Mouse (Mus musculus) cerebellum, adult 18-20 months (tissue): ENCODE measurements around the gene Clec16a.

ENCODE experiments used
- DNase-seq, 2 experiments: peaks; one replicate each; pipeline ENCODE4 v3.0.0; 2021

The Clec16a gene

GRCm38 (mm10) chr16:10536323-10536722 is 8.8 kb upstream of the Clec16a start:
- DNase-seq: no peak

GRCm38 (mm10) chr16:10536961-10537360 is 8.2 kb upstream of the Clec16a start:
- no peak for DNase-seq

DNA sequence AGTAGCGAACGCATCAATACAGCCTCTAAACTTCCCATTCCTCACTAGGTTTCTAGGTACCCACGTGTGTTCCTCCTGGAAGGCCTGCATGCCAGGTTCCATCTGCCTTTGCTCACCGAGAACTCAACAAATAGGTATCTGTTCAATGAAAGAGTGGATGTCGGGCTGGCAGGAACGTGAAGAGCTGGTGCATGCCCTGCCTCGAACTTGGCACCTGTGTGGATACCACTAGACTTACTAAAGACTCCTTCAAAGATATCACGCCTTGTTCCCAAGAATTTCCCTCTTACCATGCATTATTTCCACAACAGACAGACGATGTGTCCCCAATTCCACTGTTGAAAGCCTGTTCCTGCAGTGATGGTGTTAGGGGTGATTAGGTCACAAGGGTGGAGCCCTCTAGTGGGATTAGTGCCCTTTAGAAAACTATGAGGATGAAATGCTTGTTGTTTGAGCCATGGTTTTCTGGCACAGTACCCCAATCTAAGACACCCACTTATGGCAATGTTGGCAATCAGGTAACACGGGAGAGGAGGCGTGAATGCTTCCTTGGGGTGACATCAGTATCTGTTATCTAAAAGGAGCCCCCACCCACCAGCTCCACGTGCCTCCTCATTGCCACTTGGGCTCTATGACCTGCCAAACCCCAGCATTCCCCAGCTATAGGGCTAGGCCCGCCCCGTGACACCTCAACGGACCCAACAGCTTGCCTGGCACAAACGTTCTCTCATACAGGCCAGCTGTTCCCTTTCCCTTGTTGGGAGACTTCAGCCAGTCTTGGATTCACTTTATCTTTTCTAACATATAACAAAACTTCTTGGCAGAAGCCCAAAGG is 4.2 kb upstream of the Clec16a start:
- peak in 1 of 2 experiments; percentile 37 for DNase-seq

- peak; percentile 42 to 45 for DNase-seq
Measured at GRCm38 (mm10) chr16:10541598-10541930, 3.6 kb upstream of the Clec16a start.

DNA sequence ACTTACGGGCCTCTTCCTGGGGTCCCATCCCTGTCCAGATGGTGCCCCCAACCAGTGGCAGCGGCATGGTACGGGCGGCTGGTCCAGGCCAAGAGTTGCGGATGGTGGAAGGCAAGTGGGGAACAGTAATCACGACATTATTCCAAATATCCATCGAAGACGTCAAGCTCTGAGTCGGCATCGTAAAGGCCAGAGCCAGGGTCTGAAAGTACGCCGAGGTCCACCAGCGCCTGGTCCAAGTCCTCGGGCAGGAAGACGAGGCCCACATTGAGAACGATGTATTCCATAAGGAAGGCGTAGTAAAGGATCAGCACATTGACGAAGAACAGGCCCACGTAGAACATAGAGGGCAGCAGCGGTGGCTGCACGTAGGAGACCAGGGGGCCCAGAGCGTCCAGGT is 2.9 kb upstream of the Clec16a start:
- DNase-seq: peak in 1 of 2 experiments; percentile 50

GRCm38 (mm10) chr16:10542698-10543365 is 2.3 kb upstream of the Clec16a start, which contains the start of gene Dexi:
Gene Dexi (minus strand): TSS chr16:10543054.
- DNase-seq: peak; percentile 93 to 98

DNA sequence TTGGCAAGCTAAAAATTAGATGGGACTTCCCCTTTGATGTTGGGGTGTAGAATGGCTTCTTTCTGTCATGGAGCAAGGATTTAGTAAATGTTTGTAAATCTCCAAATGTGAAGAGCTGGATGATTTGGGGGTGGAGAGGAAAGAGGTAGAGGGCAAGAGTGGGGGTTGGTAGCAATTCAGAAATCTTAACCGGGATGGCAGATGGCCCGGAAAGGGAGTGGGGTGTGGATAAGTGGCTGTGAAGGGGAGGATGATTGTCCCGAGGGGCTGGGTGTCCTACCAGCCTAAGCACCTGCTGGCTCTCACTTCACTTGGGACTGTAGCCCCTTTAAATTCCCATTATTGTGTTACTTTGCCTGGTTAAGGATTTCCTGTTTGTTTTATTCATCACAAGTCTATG is 1.7 kb downstream of the Clec16a start:
- DNase-seq: no peak

- no peak for DNase-seq
Measured at GRCm38 (mm10) chr16:10548938-10549337, 3.8 kb downstream of the Clec16a start.

DNA sequence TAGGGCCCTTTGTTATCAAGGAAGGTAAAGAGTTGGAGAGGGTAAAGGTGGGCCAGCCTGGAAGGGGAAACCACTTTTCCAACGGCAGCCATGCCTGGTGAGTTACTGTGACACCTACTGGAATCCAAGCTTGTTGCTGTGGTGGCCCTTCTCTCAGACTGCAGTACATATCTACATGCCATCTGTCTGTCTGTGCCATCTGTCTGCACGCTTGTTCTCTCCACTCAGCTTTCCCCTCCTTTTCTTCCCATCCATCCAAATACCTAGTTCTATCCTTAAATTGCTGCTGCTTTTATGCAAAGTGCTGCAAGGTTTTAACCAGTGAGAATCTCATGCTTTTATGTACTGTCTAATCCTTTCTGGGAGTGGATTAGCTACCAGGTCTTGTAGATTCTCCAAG is 4.5 kb downstream of the Clec16a start:
- DNase-seq: no peak

DNA sequence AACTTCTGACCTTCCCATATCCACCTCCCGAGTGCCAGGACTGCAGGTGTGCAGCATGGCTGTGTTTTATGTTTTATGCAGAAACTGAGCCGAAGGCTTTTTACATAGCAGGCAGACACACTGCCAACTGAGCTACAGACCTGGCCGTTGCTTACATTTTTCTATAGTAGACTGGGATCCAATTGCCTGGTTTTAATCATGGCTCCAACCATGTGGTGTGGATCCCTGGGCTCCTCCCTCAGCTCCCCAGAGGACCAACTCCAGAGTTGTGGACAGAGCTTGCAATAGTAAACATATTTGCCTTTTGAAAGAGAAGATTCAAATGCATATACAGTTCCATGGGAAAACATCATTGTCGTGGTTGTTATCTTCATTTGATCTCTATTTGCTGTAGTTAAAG is 6.5 kb downstream of the Clec16a start:
- DNase-seq: no peak

DNA sequence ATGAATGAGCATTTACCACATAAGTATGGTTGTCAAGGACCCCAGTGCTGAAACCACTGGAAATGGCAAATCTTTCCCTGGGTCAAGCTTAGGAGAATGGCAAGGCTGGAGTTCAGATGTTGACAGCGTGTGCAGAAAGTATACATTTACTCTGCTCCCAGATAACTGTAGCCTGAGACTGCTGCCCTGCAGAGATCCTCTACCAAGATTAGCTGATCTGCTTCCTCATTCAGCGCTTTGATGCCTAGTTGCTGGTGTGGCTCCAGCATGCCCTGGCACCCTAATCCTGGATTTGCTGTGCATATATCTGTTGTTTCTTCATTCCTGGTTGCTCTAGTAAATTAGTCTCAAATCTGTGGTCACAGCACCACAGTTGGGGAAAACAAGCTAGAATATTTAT is 8.7 kb downstream of the Clec16a start:
- DNase-seq: no peak

DNA sequence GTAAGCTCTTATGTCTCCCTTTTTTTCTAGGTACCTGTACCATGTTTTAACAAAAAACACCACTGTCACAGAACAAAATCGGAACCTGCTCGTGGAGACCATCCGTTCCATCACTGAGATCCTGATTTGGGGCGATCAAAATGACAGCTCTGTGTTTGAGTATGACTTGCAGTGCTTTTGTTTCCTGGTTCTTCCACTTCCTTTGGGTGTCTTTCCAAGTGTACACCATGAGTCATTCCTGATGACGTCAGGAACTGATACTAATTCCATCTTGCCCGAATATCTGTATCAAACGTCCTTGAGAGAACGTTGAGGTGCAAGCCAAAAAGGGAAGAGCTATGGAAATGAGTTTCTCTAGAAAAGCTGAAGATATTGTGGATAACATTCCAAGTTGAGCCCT is 14.9 kb downstream of the Clec16a start:
- no peak for DNase-seq

GRCm38 (mm10) chr16:10565278-10565885 is 20.2 kb downstream of the Clec16a start:
- peak; percentile 79 to 85 for DNase-seq

GRCm38 (mm10) chr16:10567153-10567552 is 22.0 kb downstream of the Clec16a start:
- no peak for DNase-seq

- DNase-seq: no peak
Measured at GRCm38 (mm10) chr16:10569809-10570395, 24.8 kb downstream of the Clec16a start.

DNA sequence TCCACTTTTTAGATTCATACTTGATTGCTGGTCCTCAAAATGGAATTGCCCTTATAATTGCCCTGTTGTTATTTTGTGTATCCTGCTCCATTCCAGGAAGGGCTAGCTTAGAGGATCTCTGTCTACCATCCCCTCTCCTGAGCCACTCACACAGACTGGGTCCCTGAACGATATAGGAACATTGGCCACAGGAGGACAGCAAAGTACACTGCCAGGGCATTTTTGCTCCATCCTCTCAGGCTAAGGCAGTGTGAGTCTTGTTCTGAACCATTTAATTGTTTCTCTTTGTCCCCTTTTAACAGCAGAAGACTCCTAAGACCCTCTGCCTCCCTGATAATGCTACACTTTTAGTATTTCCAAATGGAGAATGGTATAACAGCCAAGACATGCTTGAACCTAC is 25.6 kb downstream of the Clec16a start:
- DNase-seq: peak; percentile 74 to 77

- no peak for DNase-seq
Measured at GRCm38 (mm10) chr16:10571820-10572219, 26.7 kb downstream of the Clec16a start.

DNA sequence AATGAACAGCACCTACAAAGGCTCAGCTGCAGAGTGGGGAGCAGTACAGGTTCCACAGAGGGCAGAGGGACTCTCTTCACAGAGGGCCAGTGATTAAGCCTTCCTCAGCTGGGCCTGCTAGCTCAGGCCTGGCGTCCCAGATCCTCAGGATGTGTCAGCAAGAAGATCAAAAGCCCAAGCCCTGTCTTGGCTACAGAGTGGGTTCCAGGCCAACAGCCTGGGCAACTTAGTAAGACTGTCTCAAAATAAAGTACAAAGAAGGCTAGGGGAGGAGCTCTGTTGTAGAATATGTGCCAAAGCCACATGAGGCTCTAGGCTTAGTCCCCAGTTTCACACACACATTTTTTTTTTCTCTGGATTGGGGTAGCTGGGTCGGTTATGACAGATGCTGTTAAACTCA is 29.8 kb downstream of the Clec16a start:
- no peak for DNase-seq

GRCm38 (mm10) chr16:10575915-10576314 is 30.8 kb downstream of the Clec16a start:
- no peak for DNase-seq

DNA sequence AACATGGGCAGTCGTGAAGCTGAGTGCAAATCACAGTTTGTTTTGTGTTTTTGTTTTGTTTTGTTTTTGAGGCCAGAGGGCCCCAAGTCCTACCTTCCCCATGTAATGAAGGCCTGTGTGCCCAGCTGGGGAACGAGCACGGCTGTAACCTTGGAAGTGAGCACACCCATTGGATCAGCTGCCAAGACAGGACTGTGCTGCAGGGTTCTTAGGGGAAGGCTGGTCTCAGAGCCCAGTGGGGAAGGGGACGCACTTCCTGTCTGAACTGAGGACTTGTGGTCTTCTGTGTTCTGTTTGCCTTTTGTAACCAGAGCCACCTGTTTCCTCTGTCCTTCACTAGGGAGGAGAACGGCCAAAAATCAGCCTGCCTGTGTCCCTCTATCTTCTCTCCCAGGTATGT is 32.4 kb downstream of the Clec16a start:
- DNase-seq: no peak

DNA sequence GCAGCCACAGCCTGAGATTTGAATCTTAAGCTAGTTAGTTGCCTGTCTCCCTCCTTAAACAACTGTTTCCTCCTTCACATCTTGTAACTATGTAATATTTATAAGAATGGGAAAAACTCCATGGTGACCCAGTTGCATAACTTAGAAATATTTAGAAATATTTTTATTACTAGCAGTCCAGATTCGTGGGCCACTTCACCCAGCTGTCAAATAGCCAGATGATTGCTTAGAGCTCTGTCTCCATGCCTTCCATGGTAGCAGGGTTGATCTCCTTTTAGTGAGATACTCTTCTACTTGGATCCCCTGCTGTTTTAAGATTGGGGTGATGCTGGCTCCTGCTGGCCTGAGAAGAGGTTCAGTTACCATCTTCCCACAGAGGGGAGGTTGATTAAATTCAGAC is 33.2 kb downstream of the Clec16a start:
- DNase-seq: no peak

DNA sequence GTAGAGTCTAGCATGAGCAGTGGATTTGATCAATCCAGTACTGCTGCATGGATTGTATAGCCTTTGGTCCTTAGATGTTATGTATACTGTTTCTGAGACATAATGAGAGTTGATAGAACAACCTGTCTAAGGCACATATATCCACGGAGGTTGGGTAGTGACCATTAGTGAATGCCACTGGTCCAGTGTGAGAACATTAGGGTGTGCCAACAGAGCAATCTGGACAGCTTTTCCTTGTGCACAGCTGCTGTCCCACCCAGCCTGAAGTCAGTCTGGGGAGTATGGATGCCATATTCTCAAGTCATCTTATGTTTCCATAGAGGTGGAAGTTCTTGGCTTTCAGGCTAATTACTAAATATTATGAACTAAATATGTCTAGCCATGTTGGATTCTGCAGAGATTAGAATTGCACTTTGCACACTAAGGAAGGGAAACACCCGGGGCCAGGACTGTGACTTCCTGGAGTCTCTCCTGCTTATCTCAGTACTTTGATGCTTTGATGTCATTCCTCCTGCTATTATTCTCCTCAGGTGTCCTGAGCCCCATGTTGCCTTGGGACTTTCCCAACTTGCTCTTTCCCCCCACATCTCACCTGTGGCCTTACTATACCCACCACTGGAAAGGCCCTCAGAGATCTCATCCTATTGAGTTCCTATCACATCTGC is 36.2 kb downstream of the Clec16a start:
- no peak for DNase-seq

- DNase-seq: peak in 1 of 2 experiments; percentile 13
Measured at GRCm38 (mm10) chr16:10585165-10585564, 40.0 kb downstream of the Clec16a start.
